Mouse (Mus musculus) forebrain, embryonic 10.5 days (tissue): ENCODE results near the gene Shc2. TPM values are rescaled to one million over a fixed set of nuclear protein-coding genes. Genes with fewer than 3 reads are reported as not detected.

Source experiments
- DNase-seq: peaks from one replicate; pipeline ENCODE4 v3.0.0-alpha.2; 2017; ENCODE audit warnings: low spot score; ENCODE audit errors: extremely low spot score
- H3K27ac ChIP-seq: fragments of 300-500 bp; sonication (generic); 2 replicates; pipeline ENCODE4 v1.5.1; 2016; ENCODE audit warnings: mild to moderate bottlenecking
- H3K27me3 ChIP-seq: fragments of 300-500 bp; sonication (generic); 2 replicates; pipeline ENCODE4 v1.6.1; 2016; ENCODE audit warnings: mild to moderate bottlenecking; ENCODE audit not compliant: poor library complexity, severe bottlenecking
- H3K36me3 ChIP-seq: fragments of 300-500 bp; sonication (generic); replicated peaks from 2 replicates; pipeline ENCODE4 v1.6.1; 2016; ENCODE audit warnings: mild to moderate bottlenecking, moderate library complexity
- H3K4me1 ChIP-seq: fragments of 300-500 bp; sonication (generic); 2 replicates; pipeline ENCODE4 v1.6.1; 2016
- H3K4me3 ChIP-seq: fragments of 300-500 bp; sonication (generic); 2 replicates; pipeline ENCODE4 v1.5.1; 2016; ENCODE audit warnings: mild to moderate bottlenecking, moderate library complexity
- H3K9me3 ChIP-seq: fragments of 300-500 bp; sonication (generic); 2 replicates; pipeline ENCODE4 v1.6.1; 2016; ENCODE audit warnings: mild to moderate bottlenecking, moderate library complexity
- WGBS: fragments of 180-500 bp; shearing (Covaris S2); methylation state at CpG from one replicate; pipeline ENCODE4 v1.1.7; 2016; 5-methylcytosine and 5-hydroxymethylcytosine counted together
- polyA plus RNA-seq: library from polyadenylated mRNA; unstranded; fragments of >200 nt; fragmentation: Nextera tagmentation; extraction: Ambion mirVana; gene quantifications from 2 replicates; pipeline ENCODE4 v1.2.1, GENCODE M21; 2016

The Shc2 gene
- polyA plus RNA-seq, 1 experiment from 2014 or later = 9.5 TPM

DNA sequence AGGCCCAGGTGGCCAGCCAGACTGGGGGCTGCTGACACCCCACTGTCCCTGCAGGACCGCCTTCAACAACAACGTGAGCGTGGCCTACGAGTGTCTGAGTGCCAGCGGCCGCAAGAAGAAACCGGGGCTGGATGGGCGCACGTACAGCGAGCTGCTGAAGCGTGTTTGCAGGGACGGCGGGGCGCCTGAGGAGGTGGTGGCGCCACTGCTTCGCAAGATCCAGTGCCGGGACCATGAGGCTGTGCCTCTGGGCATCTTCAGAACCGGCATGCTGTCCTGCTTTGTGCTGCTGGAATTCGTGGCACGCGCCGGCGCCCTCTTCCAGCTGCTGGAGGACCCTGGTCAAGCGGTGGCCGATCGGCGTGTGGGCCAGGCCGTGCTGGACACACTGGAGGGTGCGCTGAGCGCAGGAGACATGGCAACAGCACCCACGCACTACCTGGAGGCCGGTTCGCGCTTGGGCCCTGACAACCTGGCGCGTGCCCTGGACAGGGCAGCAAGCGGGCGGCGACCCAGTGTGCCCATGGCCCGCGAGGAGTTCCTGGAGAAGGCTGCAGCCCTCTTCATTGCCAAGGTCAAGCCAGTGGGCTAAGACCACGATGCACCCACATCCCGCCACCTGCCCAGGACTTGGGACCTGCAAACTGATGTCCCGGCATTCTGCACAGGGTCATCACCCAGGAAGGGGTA lies 37.8 kb upstream of the Shc2 start:
- 57% methylated on average over 44 of the region's 44 CpGs for WGBS
- DNase-seq = no peak
- 0 out of 2 replicates have a peak overlapping the region, but pooled peaks have one; percentile 2 for H3K4me3 ChIP-seq

GRCm38 (mm10) chr10:79673054-79673453 lies 35.3 kb upstream of the Shc2 start:
- 0 out of 2 replicates have a peak, but pooled peaks cover 7% of the 10 kb centered on the region for H3K27me3 ChIP-seq
- DNase-seq = no peak
- H3K36me3 ChIP-seq = peaks cover 42% of the 10 kb centered on the region
- H3K4me1 ChIP-seq = peaks cover 35% of the 10 kb centered on the region
- WGBS = 86% methylated on average over 3 of the region's 3 CpGs
- H3K27ac ChIP-seq = no peak overlapping the region
- no peaks in the 10 kb centered on the region for H3K9me3 ChIP-seq
- H3K4me3 ChIP-seq = 0 out of 2 replicates have a peak overlapping the region, but pooled peaks have one; percentile 3

More for the DNA sequence above, 37.8 kb upstream of the Shc2 start:
- Histone ChIP-seq H3K36me3 (peaks cover 42% of the 10 kb centered on the region), H3K27ac (no peak overlapping the region), H3K9me3 (no peaks in the 10 kb centered on the region), H3K27me3 (0 out of 2 replicates have a peak, but pooled peaks cover 7% of the 10 kb centered on the region), H3K4me1 (peaks cover 25% of the 10 kb centered on the region)

GRCm38 (mm10) chr10:79672088-79672455 lies 34.4 kb upstream of the Shc2 start:
- H3K4me1 ChIP-seq = peaks cover 36% of the 10 kb centered on the region
- H3K4me3 ChIP-seq = peak overlapping the region; percentile 10; the same call in 1 of the 2 replicates
- H3K36me3 ChIP-seq = peaks cover 42% of the 10 kb centered on the region
- no peaks in the 10 kb centered on the region for H3K9me3 ChIP-seq
- 0 out of 2 replicates have a peak, but pooled peaks cover 7% of the 10 kb centered on the region for H3K27me3 ChIP-seq
- WGBS = 77% methylated on average over 3 of the region's 3 CpGs
- DNase-seq = no peak
- H3K27ac ChIP-seq = peak overlapping the region; percentile 58; the same call in 1 of the 2 replicates

DNA sequence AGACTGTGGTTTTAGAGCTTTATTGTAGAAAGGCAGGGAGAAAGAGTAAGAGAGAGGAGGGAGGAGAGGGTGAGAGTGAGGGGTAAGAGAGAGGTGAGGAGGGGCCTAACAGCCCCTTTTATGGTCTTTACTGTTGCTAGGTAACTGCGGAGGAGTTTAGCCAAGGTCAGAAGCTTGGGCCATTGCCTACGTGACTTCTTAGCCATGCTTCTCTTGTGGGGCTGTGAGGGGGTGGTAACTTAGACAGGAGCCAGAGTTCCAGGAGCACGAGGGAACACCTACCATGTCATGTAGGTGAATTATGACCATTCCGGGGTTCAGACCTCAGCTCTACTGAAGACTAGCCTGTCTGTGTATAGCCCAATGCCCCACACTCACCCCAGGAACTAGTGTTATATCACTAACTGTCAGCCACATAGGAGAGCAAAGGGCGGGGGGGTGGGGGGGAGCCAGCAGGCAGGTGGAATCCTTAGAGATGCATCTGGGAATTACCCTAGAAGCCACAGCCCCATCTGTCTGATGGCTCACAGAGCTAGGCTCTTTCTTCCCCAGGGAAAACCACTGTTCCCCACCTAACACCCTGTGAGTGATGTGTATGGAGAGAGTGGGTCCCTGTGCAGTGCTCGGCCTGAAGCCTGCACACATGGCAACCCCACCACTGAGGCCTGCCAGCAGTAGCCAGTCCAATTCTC lies 33.8 kb upstream of the Shc2 start:
- Histone ChIP-seq H3K9me3 (no peaks in the 10 kb centered on the region), H3K27me3 (0 out of 2 replicates have a peak, but pooled peaks cover 7% of the 10 kb centered on the region), H3K4me3 (peak overlapping the region; percentile 93; the same call in 1 of the 2 replicates), H3K27ac (peak overlapping the region; percentile 58), H3K36me3 (peaks cover 42% of the 10 kb centered on the region), H3K4me1 (peaks cover 36% of the 10 kb centered on the region)
- 77% methylated on average over 6 of the region's 6 CpGs for WGBS
- no peak for DNase-seq

DNA sequence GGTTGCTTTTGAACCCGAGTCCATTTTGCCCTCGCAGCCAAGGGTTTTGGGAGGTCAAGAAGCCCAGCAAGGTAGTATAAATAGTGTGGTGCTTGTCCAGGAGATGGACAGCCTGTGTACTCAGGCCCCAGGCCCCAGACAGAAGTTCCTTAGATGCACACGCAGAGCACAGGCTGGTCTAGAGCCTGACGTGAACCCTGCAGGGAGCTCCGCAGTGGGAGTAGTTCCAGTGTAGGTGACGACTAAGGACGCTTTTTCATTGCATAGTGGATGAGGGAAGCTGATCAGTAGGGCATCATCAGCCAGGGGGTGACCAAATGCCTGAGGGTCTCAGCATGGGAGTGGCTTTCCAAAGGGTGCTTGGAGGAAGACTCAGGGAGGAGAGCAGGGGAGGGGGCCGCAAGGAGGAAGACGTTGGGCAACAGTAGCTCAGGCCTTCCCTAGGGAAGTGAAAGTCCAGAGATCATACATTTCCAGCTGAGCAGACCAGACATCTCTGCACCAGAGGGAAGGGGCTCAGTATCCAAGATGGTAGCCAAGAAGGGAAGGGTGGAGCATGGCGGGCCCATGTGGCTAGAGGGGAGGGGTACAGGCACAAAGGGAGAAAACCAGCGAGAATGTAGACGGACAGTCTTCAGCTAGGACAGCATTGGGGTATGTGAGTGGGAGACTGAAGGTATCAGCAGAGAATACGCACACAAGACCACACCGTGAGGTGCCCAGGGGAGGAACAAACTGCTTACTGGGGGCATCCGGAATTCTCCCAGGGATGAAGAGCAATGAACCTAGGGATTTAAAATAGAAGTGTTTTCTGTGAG lies 32.6 kb upstream of the Shc2 start:
- peaks cover 29% of the 10 kb centered on the region for H3K4me1 ChIP-seq
- H3K27ac ChIP-seq = peak overlapping the region; percentile 97
- no peak for DNase-seq
- H3K27me3 ChIP-seq = 0 out of 2 replicates have a peak, but pooled peaks cover under 1% of the 10 kb centered on the region
- 39% methylated on average over 15 of the region's 15 CpGs for WGBS
- no peaks in the 10 kb centered on the region for H3K9me3 ChIP-seq
- peaks cover 33% of the 10 kb centered on the region for H3K36me3 ChIP-seq
- peak overlapping the region; percentile 93 for H3K4me3 ChIP-seq

DNA sequence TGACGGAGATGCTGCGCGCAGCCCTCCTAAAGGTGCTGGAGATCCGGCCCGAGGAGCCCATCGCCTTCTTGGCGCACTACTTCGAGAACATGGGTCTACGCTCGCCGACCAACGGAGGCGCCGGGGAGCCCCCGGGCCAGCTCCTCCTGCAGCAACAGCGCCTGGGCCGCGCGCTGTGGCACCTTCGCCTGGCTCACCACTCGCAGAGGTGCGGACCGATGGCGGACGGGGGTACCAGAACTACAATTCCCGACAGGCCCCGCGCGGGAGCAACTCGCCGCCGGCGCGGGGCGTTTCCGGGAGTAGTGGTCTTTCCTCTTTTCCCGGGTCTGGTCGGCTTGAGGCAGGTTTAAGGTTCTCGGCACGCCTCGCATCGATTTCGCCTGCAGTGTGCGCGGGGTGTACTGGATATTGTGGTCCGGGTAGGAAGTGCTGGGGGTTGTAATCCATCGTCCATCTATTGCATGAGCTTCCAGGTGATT lies 31.9 kb upstream of the Shc2 start:
- under 1% methylated on average over 47 of the region's 47 CpGs for WGBS
- H3K9me3 ChIP-seq = no peaks in the 10 kb centered on the region
- peak overlapping the region; percentile 97 for H3K27ac ChIP-seq
- H3K4me3 ChIP-seq = peak overlapping the region; percentile 93
- peak; percentile 86 for DNase-seq
- peaks cover 30% of the 10 kb centered on the region for H3K36me3 ChIP-seq
- peaks cover 31% of the 10 kb centered on the region for H3K4me1 ChIP-seq
- H3K27me3 ChIP-seq = no peaks in the 10 kb centered on the region

GRCm38 (mm10) chr10:79668771-79669575 lies 31.3 kb upstream of the Shc2 start, which contains the start of gene Tpgs1:
Tpgs1 (plus strand) TSS chr10:79669369.
- Histone ChIP-seq H3K36me3 (peaks cover 23% of the 10 kb centered on the region), H3K4me3 (peak within 1 kb of the TSS; percentile 93), H3K4me1 (peaks cover 37% of the 10 kb centered on the region), H3K9me3 (no peaks in the 10 kb centered on the region), H3K27ac (peak within 1 kb of the TSS; percentile 97), H3K27me3 (no peaks in the 10 kb centered on the region)
- WGBS = under 1% methylated on average over 45 of the region's 45 CpGs
- peak; percentile 91 for DNase-seq

DNA sequence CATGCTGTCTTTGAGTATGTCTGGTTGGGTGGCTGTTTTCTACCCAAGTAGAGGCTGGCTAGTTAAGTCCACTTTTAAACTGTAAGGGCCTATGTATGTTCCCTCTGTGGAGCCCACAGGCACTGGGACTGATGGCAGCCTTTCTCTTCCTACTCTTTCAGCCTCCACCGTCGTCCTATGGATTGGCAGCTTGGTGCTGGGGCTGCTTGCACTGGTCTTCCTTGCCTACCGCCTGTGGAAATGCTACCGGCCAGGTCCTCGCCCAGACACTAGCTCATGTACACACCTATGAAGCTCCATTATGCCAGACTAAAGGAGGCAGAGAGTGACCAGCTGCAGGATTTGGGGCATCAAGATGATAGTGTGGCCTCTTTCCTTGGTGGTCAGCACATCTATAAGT lies 30.4 kb upstream of the Shc2 start:
- Histone ChIP-seq H3K36me3 (peaks cover 14% of the 10 kb centered on the region), H3K4me1 (peaks cover 40% of the 10 kb centered on the region), H3K27ac (peak overlapping the region; percentile 97), H3K27me3 (no peaks in the 10 kb centered on the region), H3K9me3 (no peaks in the 10 kb centered on the region), H3K4me3 (peak overlapping the region; percentile 93; the same call in 1 of the 2 replicates)
- no peak for DNase-seq
- WGBS = 85% methylated on average over 5 of the region's 5 CpGs

- Histone ChIP-seq H3K4me1 (peaks cover 39% of the 10 kb centered on the region), H3K27ac (no peak overlapping the region), H3K4me3 (no peak overlapping the region), H3K27me3 (no peaks in the 10 kb centered on the region), H3K36me3 (no peaks in the 10 kb centered on the region), H3K9me3 (no peaks in the 10 kb centered on the region)
- WGBS = 78% methylated on average over 9 of the region's 9 CpGs
- DNase-seq = no peak
These were observed 28.8 kb upstream of the Shc2 start for GRCm38 (mm10) chr10:79666493-79666892.

DNA sequence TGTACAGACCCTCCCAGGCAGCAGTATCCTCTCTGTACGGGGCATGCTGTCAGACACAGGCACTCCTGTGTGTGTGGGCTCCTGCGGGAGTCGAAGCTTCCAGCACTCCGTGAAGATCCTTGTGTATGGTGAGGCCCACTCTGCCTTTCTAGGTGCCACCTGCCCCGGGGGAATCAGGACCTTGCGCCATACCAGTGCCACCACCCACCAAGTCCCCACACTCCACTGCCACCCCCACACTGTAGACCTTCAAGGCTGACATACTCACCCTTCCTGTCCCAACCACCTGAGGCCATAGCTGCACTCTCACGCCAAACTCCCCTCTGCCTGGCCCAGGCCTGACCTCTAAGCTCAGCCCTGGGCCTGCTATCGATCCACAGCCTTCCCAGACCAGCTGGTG lies 27.3 kb upstream of the Shc2 start:
- no peaks in the 10 kb centered on the region for H3K27me3 ChIP-seq
- H3K36me3 ChIP-seq = no peaks in the 10 kb centered on the region
- WGBS = 89% methylated on average over 8 of the region's 8 CpGs
- no peak overlapping the region for H3K27ac ChIP-seq
- H3K4me3 ChIP-seq = no peak overlapping the region
- no peaks in the 10 kb centered on the region for H3K9me3 ChIP-seq
- H3K4me1 ChIP-seq = peaks cover 25% of the 10 kb centered on the region
- no peak for DNase-seq

DNA sequence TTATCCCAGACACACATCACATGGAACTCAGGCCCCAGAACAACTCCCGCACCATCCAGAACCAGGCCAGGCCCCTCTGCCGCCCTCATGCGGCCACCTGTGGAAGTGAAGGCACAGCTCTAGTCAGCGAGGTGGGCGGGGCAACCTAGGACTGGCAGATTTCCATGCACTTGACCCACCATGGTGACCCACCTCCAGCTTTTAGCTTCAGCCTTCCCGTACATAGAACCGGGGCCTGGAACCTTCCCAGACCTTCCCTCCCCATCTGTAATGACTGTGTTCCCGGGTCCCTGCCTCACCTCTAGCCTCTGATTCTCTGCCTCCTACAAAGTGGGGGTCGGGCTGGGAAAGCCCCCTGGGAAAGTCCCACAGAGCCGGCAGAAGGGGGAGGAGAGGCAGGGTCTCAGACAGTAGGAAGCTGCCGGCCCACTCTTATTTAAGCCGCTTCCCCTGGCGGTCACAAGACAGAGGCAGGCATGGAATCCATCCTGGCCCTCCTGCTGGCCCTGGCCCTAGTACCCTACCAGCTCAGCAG lies 26.5 kb upstream of the Shc2 start, which contains the start of gene Madcam1:
TSS of gene Madcam1 (plus strand) at position 429 of the 535 bp plus-strand sequence.
- Histone ChIP-seq H3K27me3 (no peaks in the 10 kb centered on the region), H3K9me3 (no peaks in the 10 kb centered on the region), H3K4me1 (peaks cover 24% of the 10 kb centered on the region), H3K27ac (0 out of 2 replicates have a peak within 1 kb of the TSS, but pooled peaks have one; percentile 35), H3K4me3 (peak within 1 kb of the TSS; percentile 0; the same call in 1 of the 2 replicates), H3K36me3 (no peaks in the 10 kb centered on the region)
- WGBS = 10% methylated on average over 13 of the region's 13 CpGs
- DNase-seq = peak; percentile 86
